Mouse (Mus musculus): ENCODE data around the gene Rhot2. TPM values are rescaled to one million over a fixed set of nuclear protein-coding genes. Genes with fewer than 3 reads are reported as not detected.

Rhot2 gene
- polyA plus RNA-seq (2015; fragmentation: Nextera tagmentation; extraction: Ambion mirVana): 26.8 and 29.0 TPM in 2 replicates

DNA sequence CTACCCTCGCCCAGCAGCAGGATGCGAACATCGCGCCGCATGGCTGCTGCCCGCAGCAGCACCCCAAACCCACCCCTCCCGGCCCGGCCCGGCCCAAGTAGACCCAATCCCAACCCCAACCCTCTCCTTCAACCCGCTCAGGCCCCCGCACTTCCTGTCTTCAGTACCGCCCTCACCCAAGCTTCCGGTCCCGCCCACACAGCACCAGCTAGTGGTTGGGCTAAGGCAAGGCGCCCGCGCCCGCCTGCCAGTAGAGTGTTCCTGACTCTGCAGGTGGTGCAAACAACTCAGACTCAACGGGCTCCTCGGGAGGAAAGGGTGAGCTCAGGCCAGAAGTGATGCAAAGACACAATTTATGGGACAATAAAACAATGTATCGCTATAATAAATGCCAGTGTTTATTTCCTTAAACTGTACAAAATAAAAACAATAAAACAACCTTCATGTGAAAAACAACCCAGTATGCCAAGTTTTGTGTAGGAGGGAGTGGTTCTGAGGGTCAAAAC lies at the start of gene Rhot2:
Rhot2 (minus strand) TSS at position 456 of the 506 bp plus-strand sequence.
- Histone ChIP-seq H3K27me3 (no peaks in the 10 kb centered on the region), H3K27ac (peak within 1 kb of the TSS; percentile 88), H3K36me3 (peaks cover 78% of the 10 kb centered on the region), H3K4me2 (peak within 1 kb of the TSS; percentile 78), H3K4me1 (peaks cover 23% of the 10 kb centered on the region), H3K9ac (peak within 1 kb of the TSS; percentile 76), H3K4me3 (replicated peaks) (peak within 1 kb of the TSS; percentile 77), H3K9me3 (replicated peaks) (no peaks in the 10 kb centered on the region)
- ATAC-seq (replicated peaks; ENCODE audit: low FRiP score): peak; percentile 94
- 1% methylated on average over 21 of the region's 21 CpGs for WGBS

DNA sequence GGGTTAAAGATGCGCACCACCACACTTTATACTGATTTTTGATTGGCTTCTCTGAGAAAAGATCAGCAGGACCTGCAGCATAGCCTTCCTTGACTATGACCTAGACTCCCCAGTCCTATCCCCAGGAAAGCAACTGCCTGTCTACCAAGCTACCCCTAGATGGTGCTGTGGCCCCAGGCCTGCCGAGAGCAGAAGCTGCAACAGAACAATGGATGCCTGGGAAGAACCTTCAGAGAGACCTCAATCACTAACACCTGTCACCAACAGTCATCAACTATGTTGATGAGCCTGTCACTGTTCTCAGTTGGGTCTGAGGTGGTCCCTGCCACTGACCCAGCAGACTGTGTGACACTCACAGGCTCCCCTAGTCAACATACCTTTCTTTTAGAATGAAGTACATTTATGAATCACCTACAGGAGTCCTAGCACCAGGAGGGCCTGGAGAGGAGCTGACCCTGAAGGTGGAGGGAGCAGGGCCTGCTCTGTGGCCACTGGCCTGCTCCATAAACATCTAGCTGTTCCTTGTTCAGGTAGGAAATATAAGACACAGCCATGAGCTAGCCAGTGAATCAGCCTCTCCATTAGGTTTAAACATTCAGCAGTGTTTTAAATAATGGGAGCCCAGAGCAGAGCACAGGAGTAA lies 49.4 kb upstream of the Rhot2 start:
- Histone ChIP-seq H3K9ac (no peak overlapping the region), H3K36me3 (peaks cover 21% of the 10 kb centered on the region), H3K4me1 (peaks cover 20% of the 10 kb centered on the region), H3K27ac (peak overlapping the region; percentile 46; the same call in 1 of the 2 replicates), H3K4me2 (no peak overlapping the region), H3K27me3 (no peaks in the 10 kb centered on the region), H3K9me3 (replicated peaks) (no peaks in the 10 kb centered on the region), H3K4me3 (replicated peaks) (no peak overlapping the region)
- 39% methylated on average over 2 of the region's 2 CpGs for WGBS
- ATAC-seq (replicated peaks; ENCODE audit: low FRiP score): peak; percentile 76

GRCm38 (mm10) chr17:25888837-25889236 lies 44.2 kb upstream of the Rhot2 start:
- Histone ChIP-seq H3K9ac (no peak overlapping the region), H3K9me3 (replicated peaks) (no peaks in the 10 kb centered on the region), H3K4me3 (replicated peaks) (no peak overlapping the region), H3K27me3 (no peaks in the 10 kb centered on the region), H3K4me2 (no peak overlapping the region), H3K27ac (no peak overlapping the region), H3K4me1 (no peaks in the 10 kb centered on the region), H3K36me3 (peaks cover 54% of the 10 kb centered on the region)
- WGBS: 78% methylated on average over 3 of the region's 3 CpGs
- ATAC-seq (replicated peaks; ENCODE audit: low FRiP score): no peak

DNA sequence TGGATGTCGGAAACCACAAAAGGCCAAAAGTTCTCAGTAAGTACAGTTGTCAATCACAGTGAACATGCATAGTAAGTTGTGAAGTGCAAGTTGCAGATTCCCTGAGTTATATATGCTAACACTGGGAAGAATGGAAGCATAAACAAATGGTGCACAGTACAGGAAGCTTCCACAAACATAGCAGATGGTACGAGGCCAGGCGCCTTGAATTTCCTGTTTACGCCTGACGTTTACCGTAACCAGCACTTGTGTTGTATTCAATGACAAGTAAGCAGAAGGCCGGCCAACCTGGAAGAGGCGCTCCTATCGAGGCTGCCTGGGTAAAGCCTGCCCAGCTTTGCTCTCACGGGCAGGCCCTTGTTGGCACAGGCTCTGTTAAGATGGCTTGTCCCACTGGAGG lies 42.8 kb upstream of the Rhot2 start:
- Histone ChIP-seq H3K4me2 (no peak overlapping the region), H3K27me3 (no peaks in the 10 kb centered on the region), H3K36me3 (peaks cover 67% of the 10 kb centered on the region), H3K9me3 (replicated peaks) (no peaks in the 10 kb centered on the region), H3K4me1 (no peaks in the 10 kb centered on the region), H3K9ac (no peak overlapping the region), H3K27ac (no peak overlapping the region), H3K4me3 (replicated peaks) (no peak overlapping the region)
- ATAC-seq (replicated peaks; ENCODE audit: low FRiP score): no peak
- WGBS: 86% methylated on average over 10 of the region's 10 CpGs

GRCm38 (mm10) chr17:25886806-25887205 lies 42.2 kb upstream of the Rhot2 start:
- H3K36me3 ChIP-seq: peaks cover 73% of the 10 kb centered on the region
- H3K9me3 ChIP-seq (replicated peaks): no peaks in the 10 kb centered on the region
- no peak for ATAC-seq (replicated peaks; ENCODE audit: low FRiP score)
- H3K9ac ChIP-seq: no peak overlapping the region
- H3K4me2 ChIP-seq: no peak overlapping the region
- no peak overlapping the region for H3K27ac ChIP-seq
- peaks cover 4% of the 10 kb centered on the region; the same call in 1 of the 2 replicates for H3K4me1 ChIP-seq
- H3K27me3 ChIP-seq: no peaks in the 10 kb centered on the region
- H3K4me3 ChIP-seq (replicated peaks): no peak overlapping the region

- H3K27me3 ChIP-seq: no peaks in the 10 kb centered on the region
- ATAC-seq (replicated peaks; ENCODE audit: low FRiP score): no peak
- H3K9me3 ChIP-seq (replicated peaks): no peaks in the 10 kb centered on the region
- H3K4me1 ChIP-seq: peaks cover 15% of the 10 kb centered on the region
- no peak overlapping the region for H3K9ac ChIP-seq
- no peak overlapping the region for H3K27ac ChIP-seq
- peaks cover 68% of the 10 kb centered on the region for H3K36me3 ChIP-seq
- WGBS: 67% methylated on average over 4 of the region's 4 CpGs
- no peak overlapping the region for H3K4me2 ChIP-seq
- H3K4me3 ChIP-seq (replicated peaks): no peak overlapping the region
These were observed 41.0 kb upstream of the Rhot2 start for GRCm38 (mm10) chr17:25885636-25886035.

GRCm38 (mm10) chr17:25883824-25884223 lies 39.2 kb upstream of the Rhot2 start:
- Histone ChIP-seq H3K4me3 (replicated peaks) (no peak overlapping the region), H3K4me2 (no peak overlapping the region), H3K4me1 (peaks cover 27% of the 10 kb centered on the region), H3K27ac (no peak overlapping the region), H3K36me3 (peaks cover 60% of the 10 kb centered on the region), H3K9ac (no peak overlapping the region), H3K9me3 (replicated peaks) (no peaks in the 10 kb centered on the region), H3K27me3 (no peaks in the 10 kb centered on the region)
- ATAC-seq (replicated peaks; ENCODE audit: low FRiP score): no peak
- 93% methylated on average over 3 of the region's 3 CpGs for WGBS

- H3K36me3 ChIP-seq: peaks cover 60% of the 10 kb centered on the region
- no peak for ATAC-seq (replicated peaks; ENCODE audit: low FRiP score)
- no peak overlapping the region for H3K27ac ChIP-seq
- H3K4me2 ChIP-seq: no peak overlapping the region
- 86% methylated on average over 8 of the region's 8 CpGs for WGBS
- H3K9ac ChIP-seq: no peak overlapping the region
- no peak overlapping the region for H3K4me3 ChIP-seq (replicated peaks)
- no peaks in the 10 kb centered on the region for H3K27me3 ChIP-seq
- H3K4me1 ChIP-seq: peaks cover 27% of the 10 kb centered on the region
- no peaks in the 10 kb centered on the region for H3K9me3 ChIP-seq (replicated peaks)
These were observed 38.6 kb upstream of the Rhot2 start for GRCm38 (mm10) chr17:25883268-25883667.

- no peak overlapping the region for H3K4me2 ChIP-seq
- H3K4me1 ChIP-seq: peaks cover 27% of the 10 kb centered on the region
- WGBS: 38% methylated on average over 5 of the region's 5 CpGs
- H3K9ac ChIP-seq: no peak overlapping the region
- no peak for ATAC-seq (replicated peaks; ENCODE audit: low FRiP score)
- H3K4me3 ChIP-seq (replicated peaks): no peak overlapping the region
- H3K27ac ChIP-seq: no peak overlapping the region
- no peaks in the 10 kb centered on the region for H3K9me3 ChIP-seq (replicated peaks)
- H3K27me3 ChIP-seq: no peaks in the 10 kb centered on the region
- H3K36me3 ChIP-seq: peaks cover 57% of the 10 kb centered on the region
These were observed 37.7 kb upstream of the Rhot2 start for GRCm38 (mm10) chr17:25882306-25882705.

DNA sequence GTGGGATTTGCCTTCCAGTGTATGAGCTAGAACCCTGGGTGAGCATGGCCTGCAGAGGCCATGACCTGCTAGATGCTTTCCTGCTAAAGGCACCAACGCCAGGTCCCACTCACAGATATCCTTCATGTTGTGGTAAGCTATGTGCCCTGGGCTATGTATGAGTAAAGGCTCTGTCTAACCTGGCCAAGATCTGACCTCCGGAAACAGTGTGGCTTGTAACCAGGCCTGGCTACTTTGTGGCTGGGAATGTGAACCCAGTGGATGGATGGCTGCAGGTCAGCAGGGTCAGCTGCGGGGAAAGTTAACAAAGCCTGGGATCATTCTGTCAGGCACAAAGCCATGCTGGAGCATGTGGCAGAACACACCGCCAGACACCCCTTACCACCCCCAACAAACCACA lies 37.0 kb upstream of the Rhot2 start:
- no peaks in the 10 kb centered on the region for H3K9me3 ChIP-seq (replicated peaks)
- no peak overlapping the region for H3K9ac ChIP-seq
- WGBS: 33% methylated on average over 4 of the region's 4 CpGs
- H3K36me3 ChIP-seq: peaks cover 56% of the 10 kb centered on the region
- no peak overlapping the region for H3K4me2 ChIP-seq
- peak overlapping the region; percentile 56 for H3K27ac ChIP-seq
- H3K4me3 ChIP-seq (replicated peaks): no peak overlapping the region
- H3K27me3 ChIP-seq: no peaks in the 10 kb centered on the region
- ATAC-seq (replicated peaks; ENCODE audit: low FRiP score): no peak
- peaks cover 31% of the 10 kb centered on the region for H3K4me1 ChIP-seq

GRCm38 (mm10) chr17:25880913-25881641 lies 36.4 kb upstream of the Rhot2 start:
- 13% methylated on average over 5 of the region's 5 CpGs for WGBS
- H3K4me2 ChIP-seq: no peak overlapping the region
- no peak overlapping the region for H3K9ac ChIP-seq
- ATAC-seq (replicated peaks; ENCODE audit: low FRiP score): no peak
- no peaks in the 10 kb centered on the region for H3K9me3 ChIP-seq (replicated peaks)
- peaks cover 56% of the 10 kb centered on the region for H3K36me3 ChIP-seq
- no peaks in the 10 kb centered on the region for H3K27me3 ChIP-seq
- peaks cover 37% of the 10 kb centered on the region for H3K4me1 ChIP-seq
- no peak overlapping the region for H3K4me3 ChIP-seq (replicated peaks)
- H3K27ac ChIP-seq: peak overlapping the region; percentile 56; the same call in 1 of the 2 replicates

DNA sequence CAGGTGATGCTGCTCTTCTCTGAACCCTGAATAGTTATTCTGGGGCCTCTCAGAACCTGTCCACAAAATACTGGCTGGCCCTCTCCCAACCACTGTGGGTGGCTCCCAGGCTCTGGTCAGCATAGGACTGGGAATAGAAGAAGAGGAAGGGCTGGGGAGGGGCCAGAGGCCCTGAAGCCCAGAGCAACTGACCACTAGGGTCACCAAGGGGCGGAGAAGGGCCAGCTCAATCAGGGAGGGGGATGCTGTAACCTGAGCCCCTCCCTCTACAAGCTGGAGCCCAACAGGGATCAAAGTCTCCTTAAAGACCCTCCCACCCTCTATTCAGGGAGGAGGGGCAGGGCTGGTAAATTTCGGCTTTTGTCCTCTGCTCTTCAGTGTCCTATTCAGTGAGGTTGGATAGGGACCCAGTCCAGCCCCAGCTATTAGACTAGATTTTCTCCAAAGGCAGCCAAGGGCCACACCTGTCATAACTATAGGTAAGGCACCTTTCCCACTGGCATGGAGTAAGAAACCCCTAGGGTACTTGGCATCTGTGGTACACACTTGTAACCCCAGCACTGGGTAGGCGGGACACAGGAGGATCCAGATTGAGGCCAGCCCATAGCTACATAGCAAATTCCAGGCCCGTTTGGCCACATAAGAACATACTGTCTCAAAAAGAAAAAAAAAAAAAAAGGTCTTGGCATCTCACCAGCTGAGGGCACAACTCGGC lies 35.7 kb upstream of the Rhot2 start, which contains the start of gene Wfikkn1:
Wfikkn1 (minus strand) TSS at position 663 of the 715 bp plus-strand sequence.
- Histone ChIP-seq H3K27me3 (no peaks in the 10 kb centered on the region), H3K9ac (0 out of 2 replicates have a peak within 1 kb of the TSS, but pooled peaks have one; percentile 9), H3K4me2 (no peak within 1 kb of the TSS), H3K9me3 (replicated peaks) (no peaks in the 10 kb centered on the region), H3K4me1 (peaks cover 41% of the 10 kb centered on the region), H3K27ac (peak within 1 kb of the TSS; percentile 56), H3K36me3 (peaks cover 55% of the 10 kb centered on the region), H3K4me3 (replicated peaks) (no peak within 1 kb of the TSS)
- ATAC-seq (replicated peaks; ENCODE audit: low FRiP score): 0 out of 2 replicates have a peak, but pooled peaks have one; percentile 4
- 36% methylated on average over 5 of the region's 5 CpGs for WGBS
